Mouse (Mus musculus) bone marrow, adult 2 months (tissue): ENCODE measurements at regions not wholly inside any gene's neighbourhood (a gene's known extent, or its start where the extent isn't known, plus 50 kb on each side); places are given as distances from the start of the nearest gene placed in this dataset.

Experiments
- CTCF ChIP-seq: fragments of 200-500 bp; IDR thresholded peaks from 2 replicates; pipeline ENCODE4 v1.5.1; 2011; ENCODE audit warnings: low read length, control low read depth; ENCODE audit not compliant: control insufficient read depth, insufficient read depth
- POLR2A ChIP-seq: fragments of 200-500 bp; IDR thresholded peaks from 2 replicates; pipeline ENCODE4 v1.6.1; 2011; ENCODE audit warnings: low read depth, mild to moderate bottlenecking, control low read depth, low read length, borderline replicate concordance; ENCODE audit not compliant: control insufficient read depth

DNA sequence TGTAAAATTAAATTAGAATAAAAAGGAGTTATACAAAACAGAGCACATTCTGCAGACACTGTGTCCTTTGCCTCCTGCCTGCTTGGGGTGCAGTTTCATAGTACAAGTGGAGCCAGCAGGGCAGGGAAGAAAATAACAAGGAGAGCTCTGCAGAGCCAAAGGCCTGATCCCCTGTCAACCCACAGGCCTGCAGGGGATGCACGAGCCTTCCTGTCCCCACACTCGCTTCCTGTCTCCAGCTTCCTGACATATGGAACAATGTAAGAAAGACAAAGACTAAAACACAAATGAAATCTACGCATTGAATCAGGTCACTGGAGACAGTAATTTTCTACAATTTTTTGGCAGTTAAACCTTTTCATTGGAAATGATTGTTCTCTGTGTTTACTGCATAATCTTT, 861.8 kb downstream of the Efnb2 start:
- TF ChIP-seq POLR2A = no peak
- no peak for TF ChIP-seq CTCF
